Mouse (Mus musculus): Measurements from ENCODE around the gene Tex45. TPM values are rescaled to one million over a fixed set of nuclear protein-coding genes. Genes with fewer than 3 reads are reported as not detected.

Tex45 gene
- not detected in 2 replicates for polyA plus RNA-seq (2015; fragmentation: Nextera tagmentation; extraction: Ambion mirVana)

DNA sequence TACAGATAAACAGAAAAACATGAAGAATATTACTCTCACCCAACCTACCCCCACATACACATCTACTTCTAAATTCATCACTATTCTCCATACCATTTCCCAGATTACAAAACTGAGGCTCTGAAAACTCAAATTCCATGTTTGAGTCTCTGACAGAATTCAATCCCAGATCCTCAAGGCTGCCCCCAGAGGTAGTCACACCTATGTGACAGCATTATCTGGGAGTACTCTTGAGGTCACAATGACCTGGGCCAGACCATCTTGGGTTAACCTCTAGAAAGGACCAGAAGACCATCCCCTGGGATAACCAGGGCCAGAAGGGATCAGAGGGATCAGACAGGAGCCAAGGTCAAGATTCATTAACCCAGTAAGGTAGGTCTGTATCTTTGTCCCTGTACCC lies at the start of gene Tex45:
Gene Tex45, plus strand, starts transcription at position 301 of the 400 bp plus-strand sequence.
- H3K27ac ChIP-seq (ENCODE audit: low read length), result no peak within 1 kb of the TSS
- no peak for ATAC-seq (replicated peaks; ENCODE audit: extremely low read depth, insufficient read depth, low FRiP score)
- H3K27me3 ChIP-seq (ENCODE audit: control insufficient read depth, insufficient read depth, low read length), result peaks cover 2% of the 10 kb centered on the region; the same call in 1 of the 2 replicates
- H3K4me3 ChIP-seq (ENCODE audit: low read length), result no peak within 1 kb of the TSS
- peaks cover 4% of the 10 kb centered on the region for H3K4me1 ChIP-seq (ENCODE audit: control insufficient read depth, insufficient read depth, low read length)
- H3K36me3 ChIP-seq (ENCODE audit: control insufficient read depth, insufficient read depth), result no peaks in the 10 kb centered on the region
- H3K9me3 ChIP-seq (replicated peaks; ENCODE audit: control insufficient read depth, low read length), result no peaks in the 10 kb centered on the region
- H3K4me2 ChIP-seq (ENCODE audit: low read depth, low read length), result no peak within 1 kb of the TSS
- H3K9ac ChIP-seq (ENCODE audit: low read length), result no peak within 1 kb of the TSS

DNA sequence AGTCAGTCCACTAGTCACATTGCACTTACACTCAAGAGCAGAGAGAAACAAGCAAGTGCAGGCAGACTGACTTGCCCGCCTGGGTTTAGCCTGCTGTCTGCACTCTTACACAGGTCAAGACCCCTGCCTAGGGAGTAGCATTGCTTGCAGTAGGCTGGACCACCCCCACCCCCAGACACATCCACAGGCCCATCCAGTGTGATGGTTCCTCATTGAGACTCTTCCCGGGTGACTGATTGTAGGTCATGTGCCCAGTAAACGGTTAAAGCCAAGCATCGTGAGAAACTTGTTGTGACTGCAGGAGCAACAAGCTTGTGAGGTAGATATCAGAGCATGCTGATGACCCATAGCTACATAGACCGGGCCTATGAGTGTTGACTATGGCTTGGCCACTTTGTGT lies 49.2 kb upstream of the Tex45 start:
- no peak overlapping the region for H3K27ac ChIP-seq (ENCODE audit: low read length)
- ATAC-seq (replicated peaks; ENCODE audit: extremely low read depth, insufficient read depth, low FRiP score), result no peak
- no peaks in the 10 kb centered on the region for H3K9me3 ChIP-seq (replicated peaks; ENCODE audit: control insufficient read depth, low read length)
- H3K36me3 ChIP-seq (ENCODE audit: control insufficient read depth, insufficient read depth), result no peaks in the 10 kb centered on the region
- H3K4me3 ChIP-seq (ENCODE audit: low read length), result no peak overlapping the region
- WGBS, result 77% methylated on average over 5 of the region's 5 CpGs
- no peak overlapping the region for H3K4me2 ChIP-seq (ENCODE audit: low read depth, low read length)
- peaks cover 27% of the 10 kb centered on the region for H3K4me1 ChIP-seq (ENCODE audit: control insufficient read depth, insufficient read depth, low read length)
- no peaks in the 10 kb centered on the region for H3K27me3 ChIP-seq (ENCODE audit: control insufficient read depth, insufficient read depth, low read length)
- no peak overlapping the region for H3K9ac ChIP-seq (ENCODE audit: low read length)

DNA sequence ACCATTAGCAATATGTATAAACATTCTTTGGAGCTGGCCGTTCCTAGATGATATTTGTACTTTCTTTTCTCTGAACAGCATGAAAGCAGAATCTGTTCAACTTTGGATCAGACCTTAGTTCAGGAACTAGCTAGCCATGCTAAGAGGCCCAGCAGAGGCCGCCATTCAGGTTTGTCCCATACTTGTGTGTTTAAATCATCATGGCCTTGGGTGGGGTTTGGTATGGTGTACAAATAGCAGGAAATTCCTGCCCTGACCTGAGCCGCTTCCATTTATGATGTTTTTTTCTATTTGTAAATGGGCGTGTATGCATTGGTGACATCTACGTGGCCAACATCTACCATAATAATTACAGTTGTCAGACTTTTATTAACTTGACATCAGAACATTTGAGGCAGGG lies 45.4 kb upstream of the Tex45 start:
- Histone ChIP-seq H3K27me3 (ENCODE audit: control insufficient read depth, insufficient read depth, low read length) (no peaks in the 10 kb centered on the region), H3K27ac (ENCODE audit: low read length) (no peak overlapping the region), H3K9ac (ENCODE audit: low read length) (no peak overlapping the region), H3K9me3 (replicated peaks; ENCODE audit: control insufficient read depth, low read length) (no peaks in the 10 kb centered on the region), H3K4me1 (ENCODE audit: control insufficient read depth, insufficient read depth, low read length) (peaks cover 7% of the 10 kb centered on the region; the same call in 1 of the 2 replicates), H3K36me3 (ENCODE audit: control insufficient read depth, insufficient read depth) (peaks cover 8% of the 10 kb centered on the region), H3K4me2 (ENCODE audit: low read depth, low read length) (no peak overlapping the region), H3K4me3 (ENCODE audit: low read length) (no peak overlapping the region)
- 82% methylated on average over 5 of the region's 5 CpGs for WGBS
- no peak for ATAC-seq (replicated peaks; ENCODE audit: extremely low read depth, insufficient read depth, low FRiP score)

DNA sequence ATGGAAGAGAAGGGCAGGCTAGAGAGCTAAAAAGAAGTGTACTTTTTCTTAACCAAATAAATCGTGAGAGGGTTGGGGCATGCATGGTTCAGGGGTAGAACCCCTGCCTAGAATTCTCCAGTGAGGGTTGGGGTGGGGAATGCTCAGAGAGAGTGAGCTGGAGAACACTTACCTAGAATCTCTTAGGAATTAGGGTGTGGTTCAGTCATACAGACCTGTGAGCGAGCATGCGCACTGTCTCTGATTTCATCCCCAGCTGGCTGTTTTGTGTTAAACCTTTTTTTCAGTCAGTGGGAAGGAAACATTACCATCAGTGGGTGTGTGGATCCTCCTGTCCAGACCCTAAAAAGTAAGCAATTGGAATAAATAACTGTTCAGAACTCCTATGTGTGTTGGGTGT lies 44.5 kb upstream of the Tex45 start:
- Histone ChIP-seq H3K4me3 (ENCODE audit: low read length) (no peak overlapping the region), H3K36me3 (ENCODE audit: control insufficient read depth, insufficient read depth) (peaks cover 10% of the 10 kb centered on the region), H3K27ac (ENCODE audit: low read length) (no peak overlapping the region), H3K27me3 (ENCODE audit: control insufficient read depth, insufficient read depth, low read length) (no peaks in the 10 kb centered on the region), H3K9me3 (replicated peaks; ENCODE audit: control insufficient read depth, low read length) (no peaks in the 10 kb centered on the region), H3K9ac (ENCODE audit: low read length) (no peak overlapping the region), H3K4me1 (ENCODE audit: control insufficient read depth, insufficient read depth, low read length) (peaks cover 3% of the 10 kb centered on the region; the same call in 1 of the 2 replicates), H3K4me2 (ENCODE audit: low read depth, low read length) (no peak overlapping the region)
- WGBS, result 79% methylated on average over 3 of the region's 3 CpGs
- ATAC-seq (replicated peaks; ENCODE audit: extremely low read depth, insufficient read depth, low FRiP score), result no peak

DNA sequence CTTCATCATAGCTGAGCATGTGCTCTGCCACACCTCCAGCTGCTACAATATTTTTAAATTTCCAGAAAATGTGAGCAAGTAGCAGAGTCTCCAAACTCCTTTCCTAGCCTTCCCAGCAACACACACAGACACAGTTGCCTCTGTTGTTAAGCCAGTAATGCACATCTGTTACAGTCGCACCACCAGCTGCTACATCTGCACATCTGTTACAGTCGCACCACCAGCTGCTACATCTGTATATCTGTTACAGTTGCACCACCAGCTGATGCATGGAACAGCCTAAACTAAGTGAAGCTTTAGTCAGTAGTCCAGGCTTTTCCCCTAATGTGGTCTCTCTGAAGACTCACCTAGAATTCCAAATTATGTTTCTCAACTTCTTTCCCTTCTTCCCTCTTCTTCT lies 42.2 kb upstream of the Tex45 start:
- WGBS, result 83% methylated on average over 2 of the region's 2 CpGs
- Histone ChIP-seq H3K9me3 (replicated peaks; ENCODE audit: control insufficient read depth, low read length) (no peaks in the 10 kb centered on the region), H3K27me3 (ENCODE audit: control insufficient read depth, insufficient read depth, low read length) (no peaks in the 10 kb centered on the region), H3K27ac (ENCODE audit: low read length) (no peak overlapping the region), H3K9ac (ENCODE audit: low read length) (no peak overlapping the region), H3K4me3 (ENCODE audit: low read length) (no peak overlapping the region), H3K4me2 (ENCODE audit: low read depth, low read length) (no peak overlapping the region), H3K4me1 (ENCODE audit: control insufficient read depth, insufficient read depth, low read length) (peaks cover 3% of the 10 kb centered on the region; the same call in 1 of the 2 replicates), H3K36me3 (ENCODE audit: control insufficient read depth, insufficient read depth) (peaks cover 25% of the 10 kb centered on the region)
- ATAC-seq (replicated peaks; ENCODE audit: extremely low read depth, insufficient read depth, low FRiP score), result no peak

DNA sequence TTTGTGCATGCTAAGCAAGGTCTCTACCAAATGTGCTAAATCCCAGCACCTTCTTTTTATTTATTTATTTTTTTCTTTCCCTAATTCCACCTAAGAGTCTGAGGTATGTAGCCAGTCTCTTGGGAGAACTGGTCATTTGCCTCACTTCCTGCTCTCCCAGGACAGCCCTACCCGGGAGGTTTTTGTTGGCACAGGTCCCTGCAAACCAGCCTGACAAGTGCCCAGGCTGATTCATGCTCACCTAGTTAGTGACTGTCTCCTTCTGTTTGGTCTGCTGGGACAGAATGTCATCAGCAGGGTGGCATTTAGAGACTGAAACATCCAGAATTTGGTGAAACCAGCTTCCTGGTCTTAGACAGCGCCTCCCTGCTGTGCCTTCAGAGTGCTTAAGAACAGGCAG lies 40.7 kb upstream of the Tex45 start:
- H3K4me2 ChIP-seq (ENCODE audit: low read depth, low read length), result no peak overlapping the region
- H3K9ac ChIP-seq (ENCODE audit: low read length), result no peak overlapping the region
- no peaks in the 10 kb centered on the region for H3K9me3 ChIP-seq (replicated peaks; ENCODE audit: control insufficient read depth, low read length)
- ATAC-seq (replicated peaks; ENCODE audit: extremely low read depth, insufficient read depth, low FRiP score), result no peak
- no peak overlapping the region for H3K27ac ChIP-seq (ENCODE audit: low read length)
- H3K27me3 ChIP-seq (ENCODE audit: control insufficient read depth, insufficient read depth, low read length), result no peaks in the 10 kb centered on the region
- 56% methylated on average over 2 of the region's 2 CpGs for WGBS
- H3K4me1 ChIP-seq (ENCODE audit: control insufficient read depth, insufficient read depth, low read length), result peaks cover 3% of the 10 kb centered on the region; the same call in 1 of the 2 replicates
- H3K4me3 ChIP-seq (ENCODE audit: low read length), result no peak overlapping the region
- peaks cover 31% of the 10 kb centered on the region for H3K36me3 ChIP-seq (ENCODE audit: control insufficient read depth, insufficient read depth)

DNA sequence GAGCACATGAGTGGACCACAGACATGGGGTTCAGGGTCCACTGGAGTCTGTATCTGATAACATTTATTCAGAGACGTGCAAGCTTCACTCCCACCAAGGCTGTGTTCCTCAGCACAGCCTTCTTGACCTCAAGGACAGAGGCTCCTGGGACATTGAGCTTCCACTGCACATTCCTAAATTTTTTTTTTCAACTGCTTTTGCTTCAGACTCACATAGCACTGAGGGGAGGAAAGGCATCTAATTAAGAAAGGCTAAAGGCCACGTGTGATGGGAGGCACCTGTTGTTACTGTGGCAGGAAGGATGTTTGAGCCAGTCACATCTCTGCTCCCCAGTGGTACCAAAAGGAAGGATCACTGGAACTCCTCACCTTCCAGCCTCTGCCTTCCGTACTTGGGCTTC lies 39.5 kb upstream of the Tex45 start:
- no peak overlapping the region for H3K27ac ChIP-seq (ENCODE audit: low read length)
- no peak overlapping the region for H3K4me3 ChIP-seq (ENCODE audit: low read length)
- H3K4me1 ChIP-seq (ENCODE audit: control insufficient read depth, insufficient read depth, low read length), result peaks cover 3% of the 10 kb centered on the region; the same call in 1 of the 2 replicates
- WGBS, result 73% methylated on average over 3 of the region's 3 CpGs
- H3K9ac ChIP-seq (ENCODE audit: low read length), result no peak overlapping the region
- H3K27me3 ChIP-seq (ENCODE audit: control insufficient read depth, insufficient read depth, low read length), result no peaks in the 10 kb centered on the region
- peaks cover 37% of the 10 kb centered on the region for H3K36me3 ChIP-seq (ENCODE audit: control insufficient read depth, insufficient read depth)
- no peak overlapping the region for H3K4me2 ChIP-seq (ENCODE audit: low read depth, low read length)
- no peak for ATAC-seq (replicated peaks; ENCODE audit: extremely low read depth, insufficient read depth, low FRiP score)
- H3K9me3 ChIP-seq (replicated peaks; ENCODE audit: control insufficient read depth, low read length), result no peaks in the 10 kb centered on the region

DNA sequence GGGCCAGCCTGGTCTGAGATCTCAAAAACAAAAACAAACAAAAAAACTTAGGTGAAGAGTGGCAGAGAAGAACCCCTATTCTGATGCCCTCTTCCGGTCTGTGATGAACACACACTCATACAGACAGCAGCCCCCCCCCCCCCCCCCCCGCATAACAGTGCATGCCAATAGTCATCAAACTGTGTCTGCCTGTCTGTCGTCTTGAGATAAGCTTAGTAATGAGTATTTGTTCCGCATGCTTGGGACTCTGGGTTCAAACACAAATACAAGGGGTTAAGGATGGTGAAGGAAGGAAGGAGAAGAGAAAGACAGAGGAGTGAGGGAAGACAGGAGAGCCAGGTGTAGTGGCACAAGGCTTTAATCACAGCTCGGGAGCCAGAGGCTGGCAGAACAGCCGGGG lies 34.2 kb upstream of the Tex45 start:
- no peaks in the 10 kb centered on the region for H3K27me3 ChIP-seq (ENCODE audit: control insufficient read depth, insufficient read depth, low read length)
- H3K4me3 ChIP-seq (ENCODE audit: low read length), result no peak overlapping the region
- H3K4me1 ChIP-seq (ENCODE audit: control insufficient read depth, insufficient read depth, low read length), result no peaks in the 10 kb centered on the region
- peaks cover 64% of the 10 kb centered on the region for H3K36me3 ChIP-seq (ENCODE audit: control insufficient read depth, insufficient read depth)
- WGBS, result 85% methylated on average over 5 of the region's 6 CpGs
- H3K4me2 ChIP-seq (ENCODE audit: low read depth, low read length), result no peak overlapping the region
- ATAC-seq (replicated peaks; ENCODE audit: extremely low read depth, insufficient read depth, low FRiP score), result no peak
- no peak overlapping the region for H3K9ac ChIP-seq (ENCODE audit: low read length)
- H3K27ac ChIP-seq (ENCODE audit: low read length), result no peak overlapping the region
- no peaks in the 10 kb centered on the region for H3K9me3 ChIP-seq (replicated peaks; ENCODE audit: control insufficient read depth, low read length)

DNA sequence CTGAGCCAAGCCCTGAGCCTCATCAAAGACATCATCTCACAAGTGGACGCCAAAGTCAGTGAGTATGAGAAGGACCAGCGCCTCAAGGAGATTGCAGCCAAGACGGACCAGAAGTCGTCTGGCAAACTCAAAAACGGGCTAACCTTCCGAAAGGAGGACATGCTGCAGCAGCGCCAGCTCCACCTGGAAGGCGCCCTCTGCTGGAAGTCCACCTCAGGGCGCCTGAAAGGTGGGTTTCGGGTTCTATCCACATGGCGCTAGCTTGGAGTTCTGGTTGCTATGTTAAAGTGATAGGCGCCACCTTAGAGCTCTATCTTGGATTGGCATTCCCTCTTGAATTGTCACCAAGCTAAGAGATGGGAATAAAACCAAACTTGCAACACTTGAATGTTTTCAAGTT lies 31.2 kb upstream of the Tex45 start:
- 78% methylated on average over 12 of the region's 12 CpGs for WGBS
- H3K36me3 ChIP-seq (ENCODE audit: control insufficient read depth, insufficient read depth), result peaks cover 50% of the 10 kb centered on the region

DNA sequence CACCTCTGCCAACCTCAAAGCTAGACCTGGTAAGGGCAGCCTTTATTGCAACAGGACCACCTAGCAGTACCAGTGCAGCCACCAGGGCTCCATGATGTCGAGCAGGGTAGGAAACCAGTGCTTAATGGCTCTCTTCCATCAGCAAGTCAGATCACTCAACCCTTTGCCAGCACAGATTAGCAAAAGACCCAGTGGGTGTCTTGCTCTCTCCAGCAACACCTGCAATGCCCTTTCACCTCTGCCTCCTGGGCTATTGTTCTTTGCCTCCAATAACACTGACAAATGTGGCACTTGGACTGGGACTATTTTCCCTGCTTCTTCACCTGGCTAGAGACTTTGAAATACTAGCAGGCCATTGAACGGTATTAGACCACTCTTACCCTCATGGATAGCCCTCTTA lies 21.4 kb upstream of the Tex45 start:
- Histone ChIP-seq H3K9ac (ENCODE audit: low read length) (no peak overlapping the region), H3K27ac (ENCODE audit: low read length) (no peak overlapping the region), H3K4me3 (ENCODE audit: low read length) (no peak overlapping the region), H3K9me3 (replicated peaks; ENCODE audit: control insufficient read depth, low read length) (no peaks in the 10 kb centered on the region), H3K36me3 (ENCODE audit: control insufficient read depth, insufficient read depth) (peaks cover 56% of the 10 kb centered on the region), H3K27me3 (ENCODE audit: control insufficient read depth, insufficient read depth, low read length) (no peaks in the 10 kb centered on the region), H3K4me2 (ENCODE audit: low read depth, low read length) (no peak overlapping the region), H3K4me1 (ENCODE audit: control insufficient read depth, insufficient read depth, low read length) (no peaks in the 10 kb centered on the region)
- ATAC-seq (replicated peaks; ENCODE audit: extremely low read depth, insufficient read depth, low FRiP score), result no peak
- WGBS, result 90% methylated on average over 2 of the region's 2 CpGs

More for the DNA sequence above, 31.2 kb upstream of the Tex45 start:
- H3K9me3 ChIP-seq (replicated peaks; ENCODE audit: control insufficient read depth, low read length), result no peaks in the 10 kb centered on the region
- ATAC-seq (replicated peaks; ENCODE audit: extremely low read depth, insufficient read depth, low FRiP score), result no peak
- H3K4me2 ChIP-seq (ENCODE audit: low read depth, low read length), result no peak overlapping the region
- no peaks in the 10 kb centered on the region for H3K27me3 ChIP-seq (ENCODE audit: control insufficient read depth, insufficient read depth, low read length)
- no peak overlapping the region for H3K4me3 ChIP-seq (ENCODE audit: low read length)
- no peaks in the 10 kb centered on the region for H3K4me1 ChIP-seq (ENCODE audit: control insufficient read depth, insufficient read depth, low read length)
- H3K27ac ChIP-seq (ENCODE audit: low read length), result no peak overlapping the region
- H3K9ac ChIP-seq (ENCODE audit: low read length), result no peak overlapping the region
